Mouse (Mus musculus) lung, postnatal 0 days (tissue): Measurements from ENCODE around the gene Dand5.

ENCODE experiments used
- CTCF ChIP-seq: IDR thresholded peaks from 2 replicates; pipeline ENCODE4 v1.5.1; 2016; ENCODE audit warnings: antibody characterized with exemption, mild to moderate bottlenecking
- EP300 ChIP-seq: IDR thresholded peaks from 2 replicates; pipeline ENCODE4 v1.6.1; 2016; ENCODE audit warnings: antibody characterized with exemption, mild to moderate bottlenecking, control low read depth

DNA sequence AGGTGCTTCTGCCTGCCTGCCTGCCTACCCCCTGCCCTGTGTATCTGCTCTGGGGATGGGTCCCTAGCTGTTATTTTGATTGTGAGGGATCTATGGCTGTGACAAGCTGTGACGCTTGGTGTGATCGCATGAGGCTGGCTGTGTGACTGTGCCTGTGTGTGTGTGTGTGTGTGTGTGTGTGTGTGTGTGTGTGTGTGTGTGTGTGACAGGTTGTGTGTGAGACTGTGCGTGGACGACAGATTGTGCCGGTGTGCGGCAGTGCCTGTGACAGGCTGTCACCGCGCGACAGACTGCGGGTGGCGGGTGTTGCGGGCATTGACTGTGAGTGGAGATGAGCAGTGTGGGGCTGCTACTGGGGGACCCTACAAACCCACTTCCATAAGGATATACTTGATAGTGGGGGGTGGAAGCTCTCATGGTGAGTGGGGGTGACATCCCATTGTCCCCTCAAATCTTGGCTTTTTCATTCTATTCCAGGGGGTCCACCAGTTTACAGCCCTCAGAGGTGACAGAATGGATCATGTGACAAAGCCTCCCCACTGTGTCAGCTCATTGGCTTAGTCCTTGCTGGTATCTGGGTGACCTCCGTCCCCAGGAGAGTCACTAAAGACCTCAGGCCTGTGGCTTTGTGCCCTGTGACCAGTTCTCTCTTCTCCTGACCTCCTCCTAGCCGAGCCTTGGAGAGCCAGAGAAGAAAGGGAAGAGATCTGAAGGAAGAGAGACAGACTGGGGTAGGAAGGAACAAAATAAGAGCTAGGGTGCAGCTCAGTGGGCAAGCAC, 34.9 kb downstream of the Dand5 start:
- TF ChIP-seq CTCF (no peak), EP300 (no peak)
